Mouse (Mus musculus): ENCODE results near the gene Olfr1128.
"Not testable (repeated sequence)": the region's sequence is repeated elsewhere in the genome, so short reads cannot be mapped to it uniquely, and the experiment has no call there.

- TF ChIP-seq CTCF, POLR2A (IDR thresholded peaks at IDR 0.05; ENCODE audit: extremely low read depth, insufficient read depth, low read length): not testable (repeated sequence)
Measured at GRCm38 (mm10) chr2:87573602-87574001, 28.3 kb upstream of the Olfr1128 start, which contains the start of gene Olfr1129.
